Mouse (Mus musculus): ENCODE results near the gene Sec16b.

Gene Sec16b

GRCm38 (mm10) chr1:157514298-157514697 is 7.8 kb downstream of the Sec16b start:
- DNase-seq = no peak

DNA sequence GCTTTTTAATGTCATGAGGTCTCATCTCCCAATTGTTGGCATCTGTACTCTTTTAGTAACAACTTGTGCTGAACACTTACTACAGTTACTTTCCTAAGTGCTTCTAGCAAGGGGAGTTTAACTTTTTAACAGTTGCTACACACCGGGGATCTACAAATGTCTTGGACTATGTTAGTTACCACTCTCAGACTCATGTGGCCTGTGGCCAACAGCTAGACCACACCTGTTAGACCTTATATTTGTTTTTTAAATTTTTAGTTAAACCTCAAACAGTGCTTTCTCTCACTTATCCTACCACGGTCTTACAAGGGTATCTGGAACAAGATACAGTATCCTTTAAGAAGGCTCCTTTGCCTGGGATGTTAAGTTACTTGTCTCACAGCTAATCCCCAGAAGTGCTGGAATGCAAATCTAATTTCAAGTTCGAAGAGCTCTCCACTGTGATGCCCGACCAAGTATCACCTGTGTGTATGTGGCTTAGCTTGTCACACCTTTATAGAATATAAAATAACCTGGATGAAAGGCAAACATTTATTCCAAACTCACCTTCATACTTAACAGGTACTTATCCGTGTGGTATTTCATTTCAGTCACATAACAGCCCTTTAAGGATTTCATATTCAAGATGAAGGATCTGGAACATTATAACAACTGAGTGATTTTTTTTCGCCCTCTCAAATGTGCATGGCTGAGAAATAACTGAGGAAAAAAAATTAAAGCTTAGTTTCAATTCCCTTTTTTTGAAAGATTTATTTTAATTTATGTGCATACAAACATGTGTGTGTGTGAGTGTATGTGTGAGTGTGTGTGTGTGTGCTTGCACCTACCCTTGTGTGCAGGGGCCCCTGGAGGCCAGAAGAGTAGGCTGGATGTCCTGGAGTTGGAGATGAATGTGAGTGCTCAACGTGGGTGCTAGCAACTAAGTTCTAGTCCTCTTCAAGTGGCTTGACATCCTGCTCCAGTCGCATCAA is 10.6 kb downstream of the Sec16b start:
- no peak for DNase-seq

DNA sequence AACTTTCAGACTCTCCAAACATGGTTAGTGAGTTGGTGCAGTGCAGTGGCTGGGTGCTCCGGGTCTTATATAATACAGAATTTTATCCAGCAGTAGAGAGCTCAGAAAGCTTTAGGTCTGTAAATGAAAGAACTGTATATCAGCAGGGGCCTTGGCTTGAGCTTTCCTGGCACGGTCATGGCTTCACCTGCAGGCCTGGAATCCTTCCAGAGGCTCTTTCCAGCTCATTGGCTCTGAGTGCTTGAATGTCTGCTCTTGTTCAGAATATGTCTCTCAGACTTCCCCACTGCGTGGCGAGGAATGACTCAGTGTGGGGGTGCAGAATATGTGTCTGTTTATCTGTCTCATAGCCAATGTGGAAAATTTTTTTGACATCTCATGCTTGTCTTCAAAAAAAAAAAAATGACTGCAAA is 11.6 kb downstream of the Sec16b start:
- DNase-seq = peak; percentile 90

DNA sequence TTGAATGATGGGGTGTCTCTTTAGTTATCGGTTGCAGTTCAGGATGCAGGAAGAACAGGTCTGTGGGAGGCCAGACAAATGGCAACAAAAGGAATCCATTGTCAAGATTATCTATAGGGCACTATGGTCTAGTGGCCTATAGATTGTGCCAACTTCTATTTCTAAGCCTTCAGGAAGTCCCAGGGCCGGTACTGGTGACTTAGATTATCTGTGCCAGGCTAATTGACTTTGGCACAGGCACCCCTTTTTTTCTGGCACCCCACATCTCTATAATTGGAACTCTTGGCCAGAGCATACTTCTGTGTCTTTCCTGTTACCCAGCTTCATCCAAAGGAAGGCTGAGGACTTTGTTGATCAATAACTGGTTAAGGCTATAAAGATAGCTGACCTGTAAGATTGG is 12.9 kb downstream of the Sec16b start:
- DNase-seq = no peak

DNA sequence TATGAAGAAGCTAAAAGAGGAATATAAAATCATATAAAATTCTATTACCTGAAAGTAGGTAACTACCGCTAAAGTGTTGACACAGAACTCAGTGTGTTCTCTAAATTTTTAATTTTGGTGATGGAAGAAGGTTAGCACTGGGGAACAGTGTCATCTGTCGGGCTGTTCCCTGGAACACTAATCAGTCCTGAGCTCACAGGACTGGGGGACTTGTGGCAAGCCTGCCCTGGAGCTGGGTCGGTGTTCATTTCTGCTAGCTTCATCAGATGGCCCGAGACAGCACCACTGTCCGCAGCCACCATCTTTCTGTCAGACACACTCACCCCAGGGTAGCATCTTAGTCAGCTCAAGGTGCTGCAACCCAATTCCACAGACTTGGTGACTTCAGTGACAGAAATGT is 15.8 kb downstream of the Sec16b start:
- DNase-seq = no peak

- no peak for DNase-seq
Measured at GRCm38 (mm10) chr1:157524775-157525174, 18.2 kb downstream of the Sec16b start.

DNA sequence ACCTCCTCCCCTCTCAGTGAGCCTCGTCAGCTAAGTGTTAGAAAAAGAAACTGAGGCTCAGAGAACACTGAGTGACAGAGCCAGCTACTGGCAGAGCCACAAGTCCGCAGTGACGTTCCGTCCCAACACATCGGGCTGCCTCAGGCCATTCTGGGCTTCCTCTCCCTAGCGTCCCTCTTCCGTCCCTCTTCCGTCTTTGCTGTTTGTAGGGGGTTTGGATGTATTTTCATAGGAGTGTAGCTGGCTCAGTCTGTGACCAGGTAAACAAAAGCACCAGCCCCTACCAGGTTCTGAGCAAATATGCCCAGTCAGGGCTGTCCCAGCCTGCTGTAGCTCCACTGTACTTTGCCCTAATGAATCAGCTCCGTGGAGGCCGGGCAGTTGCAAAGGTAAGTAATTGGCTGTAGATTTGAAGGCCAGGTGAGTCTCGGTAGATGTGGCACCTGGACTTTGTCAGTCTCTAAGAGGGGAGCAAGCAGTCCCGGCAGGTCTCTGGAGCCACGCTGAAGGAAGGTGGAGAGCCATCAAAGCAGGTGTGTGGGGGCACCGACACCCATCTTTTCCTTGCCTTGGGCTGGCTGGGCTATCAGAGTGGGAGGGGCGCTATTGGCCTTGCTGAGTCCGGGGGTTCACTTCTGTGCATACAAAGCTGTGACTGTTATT is 19.3 kb downstream of the Sec16b start:
- DNase-seq = no peak

DNA sequence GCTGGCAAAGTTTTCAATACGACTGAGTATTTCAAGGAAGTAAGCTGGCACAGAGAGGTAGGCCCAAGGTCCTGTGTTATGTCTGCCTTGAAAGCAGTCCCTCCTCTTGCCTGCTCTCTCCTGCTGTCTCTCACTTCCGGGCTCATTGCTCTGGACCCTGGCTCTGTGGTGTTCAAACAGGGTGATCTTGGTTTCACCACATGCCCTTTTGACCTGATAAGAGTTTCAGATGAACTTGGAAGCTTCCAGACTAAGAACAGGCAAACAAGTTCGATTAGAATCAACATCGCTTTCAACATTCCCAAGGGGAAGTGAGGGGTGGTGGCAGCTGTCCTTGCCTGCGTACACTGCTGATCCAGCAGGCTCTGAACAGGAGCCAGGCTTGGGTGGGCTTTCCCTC is 20.1 kb downstream of the Sec16b start:
- DNase-seq = no peak

GRCm38 (mm10) chr1:157532826-157533460 is 26.4 kb downstream of the Sec16b start:
- DNase-seq = peak; percentile 87

- no peak for DNase-seq
Measured at GRCm38 (mm10) chr1:157535571-157535970, 29.0 kb downstream of the Sec16b start.

GRCm38 (mm10) chr1:157536471-157536870 is 29.9 kb downstream of the Sec16b start:
- DNase-seq = no peak

- no peak for DNase-seq
Measured at GRCm38 (mm10) chr1:157537636-157538035, 31.1 kb downstream of the Sec16b start.

DNA sequence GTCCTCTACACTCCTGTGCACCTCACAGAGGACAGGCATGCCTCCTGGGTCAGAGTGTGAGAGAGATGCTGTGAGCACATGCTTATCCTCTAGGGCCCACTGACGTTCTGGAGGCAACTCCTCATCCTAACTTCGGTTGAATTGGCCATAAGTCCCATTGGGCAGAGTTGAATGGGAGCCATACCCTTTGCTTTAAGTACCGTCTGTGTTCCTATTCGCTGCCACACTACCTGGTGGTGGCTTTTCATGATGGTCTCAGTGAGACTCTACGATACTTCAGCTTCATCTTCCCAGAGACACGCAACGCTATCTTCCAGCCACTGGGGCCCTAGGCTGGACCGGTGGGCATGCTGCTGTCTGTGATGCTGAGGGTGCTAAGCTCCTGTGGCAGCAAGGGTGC is 38.5 kb downstream of the Sec16b start:
- no peak for DNase-seq

DNA sequence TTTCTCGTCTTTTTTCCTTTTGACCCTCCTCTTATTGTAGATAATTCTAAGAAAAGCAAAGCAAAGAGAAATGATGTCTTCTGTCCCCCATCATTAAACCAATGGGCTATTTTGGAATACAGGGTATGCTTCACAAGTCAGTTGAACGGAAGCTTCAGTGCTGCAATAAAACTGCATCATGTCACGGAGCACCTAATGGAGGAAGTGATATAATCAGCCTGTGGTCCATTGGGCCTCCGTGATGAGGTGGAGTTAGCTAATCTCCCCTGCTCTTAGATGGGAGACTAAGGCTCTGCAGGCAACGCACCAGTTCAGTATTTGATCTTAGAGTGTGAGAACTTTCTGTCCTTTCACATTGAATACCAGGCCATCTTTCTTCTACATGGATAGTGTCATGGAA is 41.1 kb downstream of the Sec16b start:
- DNase-seq = no peak

- no peak for DNase-seq
Measured at GRCm38 (mm10) chr1:157549721-157550120, 43.2 kb downstream of the Sec16b start.

GRCm38 (mm10) chr1:157552749-157553451 is 46.4 kb downstream of the Sec16b start:
- peak; percentile 75 for DNase-seq

- DNase-seq = peak; percentile 94
Measured at GRCm38 (mm10) chr1:157554163-157554562, 47.6 kb downstream of the Sec16b start.

DNA sequence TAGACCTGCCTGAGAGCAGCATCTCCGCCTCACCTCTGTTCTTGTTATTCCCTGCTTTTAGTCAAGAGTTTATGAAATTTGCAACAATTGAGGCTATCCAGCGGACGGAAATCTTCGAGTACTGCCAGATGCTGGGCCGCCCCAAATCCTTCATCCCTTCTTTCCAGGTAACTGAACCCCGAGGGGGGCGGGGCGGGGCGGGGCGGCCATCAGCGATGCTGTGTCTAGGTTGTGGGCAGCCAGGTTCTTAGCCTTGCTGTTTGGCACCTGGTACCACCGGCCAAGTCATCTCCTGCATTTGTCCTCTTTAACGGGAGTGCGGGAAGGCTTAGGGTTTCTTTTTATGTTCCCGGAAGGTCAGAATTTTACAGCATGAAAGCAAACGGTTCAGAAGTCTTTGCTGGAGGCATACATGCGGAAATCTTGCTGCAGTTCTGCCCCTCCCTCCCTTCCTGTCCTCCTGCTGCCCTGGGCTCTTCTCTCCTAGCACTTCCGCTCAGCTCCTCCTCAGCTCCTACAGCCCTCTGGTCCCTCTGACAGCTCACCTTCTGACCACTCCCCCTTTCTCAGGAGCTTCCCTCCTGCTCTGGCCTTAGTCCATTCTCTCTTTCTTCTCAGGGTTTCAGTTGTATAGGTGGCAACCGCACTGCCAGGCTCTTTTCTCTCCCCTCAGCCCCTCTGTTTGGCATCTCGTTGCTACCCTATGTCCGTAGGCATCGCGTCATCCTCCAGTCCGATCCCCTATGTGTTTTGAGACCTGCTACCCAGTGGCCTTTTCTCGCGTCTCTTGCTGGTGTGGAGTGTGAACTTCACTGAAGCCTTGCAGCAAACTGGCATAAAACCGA is 48.4 kb downstream of the Sec16b start:
- peak; percentile 40 for DNase-seq

- no peak for DNase-seq
Measured at GRCm38 (mm10) chr1:157555738-157556137, 49.2 kb downstream of the Sec16b start.

DNA sequence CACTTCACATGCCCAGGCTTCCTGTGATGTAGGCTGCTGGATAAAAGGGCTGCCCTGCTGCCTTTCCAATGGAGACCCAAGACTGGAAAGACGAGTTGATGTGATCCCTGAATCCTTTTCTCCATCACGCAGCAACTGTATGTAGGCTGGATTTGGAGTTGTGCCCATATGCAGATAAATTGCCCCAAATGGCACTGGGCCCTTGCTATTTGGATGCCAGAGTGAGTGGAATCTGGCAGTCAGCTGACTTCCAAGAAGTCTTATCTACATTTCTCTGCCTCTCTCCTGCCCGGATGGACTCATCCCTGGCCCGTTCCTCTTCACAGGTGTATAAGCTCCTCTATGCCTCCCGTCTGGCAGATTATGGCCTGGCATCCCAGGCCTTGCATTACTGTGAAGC is 49.9 kb downstream of the Sec16b start:
- DNase-seq = peak; percentile 45

DNA sequence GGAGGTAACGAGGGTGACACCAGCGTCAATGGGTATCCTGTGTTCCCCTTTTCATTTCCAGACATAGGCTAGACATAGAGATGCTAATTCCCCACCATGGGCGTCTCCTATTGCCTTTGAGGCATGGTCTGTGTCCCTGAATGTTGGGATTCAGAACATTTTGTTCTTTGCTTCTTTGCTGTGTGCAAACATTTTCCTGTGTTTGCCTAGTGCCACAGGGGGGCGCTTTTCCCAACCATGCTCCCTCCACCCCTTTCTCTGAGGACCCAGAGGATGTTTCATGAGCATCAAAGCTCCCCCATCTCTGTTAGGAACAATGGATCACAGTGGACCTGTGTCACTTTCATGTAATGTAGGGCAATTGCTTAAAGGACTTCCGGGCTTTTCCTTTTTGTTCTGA is 51.6 kb downstream of the Sec16b start:
- no peak for DNase-seq

DNA sequence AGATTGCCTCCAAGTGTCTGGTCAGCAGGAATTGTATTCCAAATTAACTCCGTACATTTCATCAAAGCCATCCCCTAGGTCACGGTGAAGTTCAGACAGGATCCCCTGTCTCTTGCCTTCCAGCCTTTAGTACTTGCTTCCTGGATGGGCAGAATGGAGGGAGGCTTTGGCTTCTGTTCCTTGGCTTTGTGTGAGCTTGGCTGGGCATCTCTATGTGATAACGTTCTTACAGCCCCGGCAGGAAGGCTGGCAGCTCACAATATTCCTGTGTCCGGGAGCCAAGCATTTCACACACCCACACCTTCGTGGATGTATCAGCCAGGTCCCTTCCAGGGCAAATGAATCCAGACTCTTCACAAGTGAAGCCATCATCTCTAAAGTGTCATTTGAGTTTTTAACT is 53.5 kb downstream of the Sec16b start:
- peak; percentile 44 for DNase-seq
